Mouse (Mus musculus) intestine, embryonic 16.5 days (tissue): Measurements from ENCODE around the gene Gm20772. TPM values are rescaled to one million over a fixed set of nuclear protein-coding genes. Genes with fewer than 3 reads are reported as not detected.
"Not testable (repeated sequence)": the region's sequence is repeated elsewhere in the genome, so short reads cannot be mapped to it uniquely, and the experiment has no call there.

Source experiments
- ATAC-seq: fragments of 200-750 bp; cut with Nextera tagmentation; 2 replicates; pipeline ENCODE4 v1.8.0; 2017; ENCODE audit warnings: moderate TSS enrichment, moderate library complexity
- H3K27ac ChIP-seq: fragments of 300-500 bp; sonication (generic); 2 replicates; pipeline ENCODE4 v1.5.1; 2014; ENCODE audit warnings: mild to moderate bottlenecking, low read length
- H3K27me3 ChIP-seq: fragments of 300-500 bp; sonication (generic); replicated peaks from 2 replicates; pipeline ENCODE4 v1.6.1; 2014; ENCODE audit warnings: low read length, control low read depth, mixed read lengths; ENCODE audit not compliant: control insufficient read depth, insufficient read depth
- H3K36me3 ChIP-seq: fragments of 300-500 bp; sonication (generic); 2 replicates; pipeline ENCODE4 v1.6.1; 2014; ENCODE audit warnings: low read length, control low read depth; ENCODE audit not compliant: control insufficient read depth, insufficient read depth
- H3K4me1 ChIP-seq: fragments of 300-500 bp; sonication (generic); 2 replicates; pipeline ENCODE4 v1.6.1; 2014; ENCODE audit warnings: low read length, control low read depth, mixed read lengths; ENCODE audit not compliant: control insufficient read depth, insufficient read depth
- H3K4me2 ChIP-seq: fragments of 300-500 bp; sonication (generic); 2 replicates; pipeline ENCODE4 v1.6.1; 2014; ENCODE audit warnings: low read depth, low read length, control low read depth
- H3K4me3 ChIP-seq: fragments of 300-500 bp; sonication (generic); 2 replicates; pipeline ENCODE4 v1.5.1; 2014; ENCODE audit warnings: mild to moderate bottlenecking, low read length
- H3K9ac ChIP-seq: fragments of 300-500 bp; sonication (generic); 2 replicates; pipeline ENCODE4 v1.6.1; 2014; ENCODE audit warnings: low read depth, low read length
- H3K9me3 ChIP-seq: fragments of 300-500 bp; sonication (generic); 2 replicates; pipeline ENCODE4 v1.6.1; 2016; ENCODE audit warnings: low read length, control low read depth; ENCODE audit not compliant: control insufficient read depth
- WGBS: fragments of 180-500 bp; shearing (Covaris S2); extraction: QIAGEN DNeasy Blood & Tissue Kit; methylation state at CpG from one replicate; pipeline ENCODE4 v1.1.7; 2014; 5-methylcytosine and 5-hydroxymethylcytosine counted together
- polyA plus RNA-seq: library from polyadenylated mRNA; unstranded; fragments of >200 nt; fragmentation: Nextera tagmentation; extraction: Ambion mirVana; gene quantifications from 2 replicates; pipeline ENCODE4 v1.2.1, GENCODE M21; 2015

Gene Gm20772
- polyA plus RNA-seq: not detected in 2 replicates

- H3K4me2 ChIP-seq, ATAC-seq, H3K9ac ChIP-seq, H3K9me3 ChIP-seq, H3K4me3 ChIP-seq, H3K27ac ChIP-seq, H3K27me3 ChIP-seq, H3K36me3 ChIP-seq, H3K4me1 ChIP-seq: not testable (repeated sequence)
These were observed at the start of gene Gm20772, which contains the start of gene Gm20831 for GRCm38 (mm10) chrY:17874441-17874840. Gm20772 (plus strand) TSS chrY:17874741. Gm20831 (plus strand) TSS chrY:17874741.

- not testable (repeated sequence) for ATAC-seq, H3K4me3 ChIP-seq, H3K27me3 ChIP-seq, H3K9ac ChIP-seq, H3K9me3 ChIP-seq, H3K36me3 ChIP-seq, H3K4me1 ChIP-seq, H3K4me2 ChIP-seq, H3K27ac ChIP-seq
- no CpG with 5 or more reads among the region's 3 CpGs for WGBS
These were observed 28.4 kb upstream of the Gm20772 start, which contains the start of gene Gm21904 for GRCm38 (mm10) chrY:17846166-17846565. Gm21904 (minus strand) TSS chrY:17846266.

Other genes with a start within 250 kb of the Gm20772 start
- not detected in 2 replicates for gene Gm21904, start 28.5 kb upstream of the Gm20772 start, polyA plus RNA-seq
- gene Gm20831, start within 50 bp of the Gm20772 start, polyA plus RNA-seq: not detected in 2 replicates
- gene Srsy, start 62.6 kb downstream of the Gm20772 start, polyA plus RNA-seq: not detected in 2 replicates
- gene Gm21764, start 187.1 kb downstream of the Gm20772 start, polyA plus RNA-seq: not detected in 2 replicates
- gene Ssty1, start 214.4 kb downstream of the Gm20772 start, polyA plus RNA-seq: not detected in 2 replicates